Mouse (Mus musculus) testis, postnatal 10 days (tissue): Measurements from ENCODE around the gene BB287469.
"Not testable (repeated sequence)": the region's sequence is repeated elsewhere in the genome, so short reads cannot be mapped to it uniquely, and the experiment has no call there.

Experiments used
- DNase-seq: peaks from one replicate; pipeline ENCODE4 v3.0.0; 2021; ENCODE audit warnings: low spot score

BB287469 gene

DNA sequence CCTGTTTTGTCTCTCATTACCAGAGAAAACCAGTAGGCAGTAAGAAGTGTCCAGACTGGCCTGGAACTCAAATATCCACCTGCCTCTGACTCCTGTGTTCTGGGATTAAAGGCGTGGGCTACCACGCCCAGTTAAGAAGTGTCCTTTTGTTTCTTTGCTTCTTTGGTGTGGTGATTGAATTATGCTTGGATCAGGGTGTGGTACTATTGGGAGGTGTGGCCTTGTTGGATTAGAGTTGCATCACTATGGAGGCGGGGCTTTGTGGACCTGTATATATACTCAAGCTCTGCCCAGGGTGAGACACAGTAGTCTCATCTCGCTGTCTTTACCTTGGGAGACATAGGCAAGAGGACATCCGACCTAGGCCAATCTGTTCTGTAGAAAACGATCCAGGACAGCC, at the start of gene BB287469:
BB287469 (plus strand) TSS at position 301 of the 400 bp plus-strand sequence.
- not testable (repeated sequence) for DNase-seq

DNA sequence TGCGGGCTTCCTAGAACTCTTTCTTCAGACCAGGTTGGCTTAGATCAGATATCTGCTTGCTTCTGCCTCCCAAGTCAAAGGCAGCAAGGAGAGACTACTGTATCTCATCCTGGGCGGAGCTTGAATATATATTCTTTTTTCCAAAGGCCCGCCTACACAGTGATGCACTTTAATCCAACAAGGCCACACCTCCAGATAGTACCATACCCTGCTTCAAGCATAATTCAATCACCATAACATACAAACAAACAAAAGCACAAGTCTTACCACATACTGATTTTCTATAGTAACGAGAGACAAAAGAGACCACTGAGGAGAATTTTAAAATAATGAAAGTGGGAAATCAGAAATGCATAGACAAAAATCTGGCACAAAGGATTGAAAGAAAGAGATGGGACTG, 40.7 kb upstream of the BB287469 start, which contains the start of gene Gm21319:
Gm21319 (minus strand) TSS at position 101 of the 400 bp plus-strand sequence.
- not testable (repeated sequence) for DNase-seq

DNA sequence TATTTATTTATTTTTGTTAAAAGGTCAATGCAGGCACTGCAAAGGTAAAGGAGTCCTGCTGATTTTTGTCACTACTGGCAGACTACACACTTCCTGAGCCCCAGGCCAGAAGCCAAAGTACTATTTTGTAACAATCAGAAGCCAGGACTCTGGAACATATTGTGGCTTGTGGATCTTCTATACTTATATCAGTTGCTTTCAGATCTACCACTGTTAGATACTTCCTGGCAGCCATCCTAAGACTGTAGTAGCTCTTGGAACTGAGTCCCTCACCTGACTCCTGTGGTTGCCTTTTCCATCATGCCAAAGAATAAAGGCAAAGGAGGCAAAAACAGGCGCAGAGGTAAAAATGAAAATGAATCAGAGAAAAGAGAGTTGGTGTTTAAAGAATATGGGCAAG, 21.2 kb upstream of the BB287469 start, which contains the start of gene Gm21936:
Gm21936 (plus strand) TSS at position 301 of the 400 bp plus-strand sequence.
- not testable (repeated sequence) for DNase-seq

DNA sequence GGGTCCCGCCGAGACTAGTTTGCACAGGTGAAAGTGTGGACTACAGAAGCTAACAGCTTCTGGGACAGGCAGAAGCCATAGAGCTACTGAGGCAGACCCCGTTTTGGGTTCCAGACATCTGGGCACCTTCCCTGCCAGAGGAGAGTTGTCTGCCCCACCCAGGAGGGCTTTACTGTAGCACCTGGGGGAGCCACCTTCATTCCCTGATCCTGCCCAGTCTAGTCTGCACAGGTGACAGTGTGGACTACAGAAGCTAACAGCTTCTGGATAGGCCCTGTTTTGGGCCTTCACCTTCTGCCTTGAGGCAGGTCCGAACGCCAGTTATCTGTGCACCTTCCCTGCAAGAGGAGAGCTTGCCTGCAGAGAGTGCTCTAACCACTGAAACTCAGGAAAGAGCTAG, 18.4 kb upstream of the BB287469 start:
- not testable (repeated sequence) for DNase-seq

DNA sequence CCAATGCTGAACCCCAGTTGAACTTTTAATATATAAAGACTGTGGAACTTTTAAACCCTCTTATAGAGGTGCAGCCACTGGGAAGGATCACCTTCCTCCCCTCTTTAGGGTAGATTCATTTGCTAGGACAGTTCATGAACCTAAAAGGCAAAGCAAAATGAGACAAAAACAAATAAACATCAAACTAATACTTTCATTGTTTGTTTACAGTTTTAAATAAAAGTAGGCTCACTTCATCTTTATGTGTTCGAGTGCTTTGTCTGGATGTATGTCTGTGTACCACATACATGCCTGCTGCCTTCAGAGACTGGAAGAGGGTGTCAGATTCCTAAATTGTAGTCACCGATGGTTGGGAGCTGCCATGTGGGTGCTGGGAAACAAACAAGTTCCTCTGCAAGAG, 25.9 kb downstream of the BB287469 start, which contains the start of gene Gm2001:
Gm2001 (minus strand) TSS at position 101 of the 400 bp plus-strand sequence.
- not testable (repeated sequence) for DNase-seq

DNA sequence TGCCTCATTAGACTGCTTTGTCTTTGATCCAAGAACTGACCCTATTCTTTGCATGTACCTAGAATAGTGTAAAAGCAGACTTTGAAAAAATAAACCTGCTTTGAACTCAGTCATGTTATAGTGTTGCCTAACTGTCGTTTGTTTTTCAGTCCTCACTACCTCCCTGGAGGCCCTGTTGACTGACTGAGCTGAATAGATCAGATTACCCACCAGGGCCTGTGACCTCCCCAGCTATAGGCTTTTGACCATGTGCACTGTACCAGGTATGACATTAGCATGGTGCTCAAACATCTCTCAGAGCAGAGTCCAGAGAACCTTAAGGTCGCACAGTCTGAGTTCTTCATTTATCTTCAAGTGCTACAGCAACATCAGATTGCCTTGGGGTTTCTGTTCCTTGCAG, 34.3 kb downstream of the BB287469 start:
- not testable (repeated sequence) for DNase-seq

DNA sequence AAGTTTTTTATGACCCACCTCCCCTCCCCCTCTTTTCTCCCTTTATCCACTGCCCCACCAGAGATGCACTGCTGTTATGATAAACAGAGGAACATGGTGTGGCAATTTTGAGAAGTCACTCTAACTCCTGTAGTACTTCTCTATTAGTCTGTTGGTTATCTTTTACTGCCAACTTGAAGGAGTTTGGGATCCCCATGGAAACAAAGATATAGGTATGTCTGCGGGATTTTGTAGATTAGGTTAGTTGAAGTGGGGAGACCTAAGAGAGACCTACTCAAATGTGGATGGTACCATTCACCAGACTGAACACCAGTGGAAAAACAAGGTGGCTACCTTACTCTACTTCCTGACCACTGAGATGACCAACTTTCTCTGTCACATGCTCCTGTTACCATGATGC, 39.7 kb downstream of the BB287469 start:
- DNase-seq, result not testable (repeated sequence)

DNA sequence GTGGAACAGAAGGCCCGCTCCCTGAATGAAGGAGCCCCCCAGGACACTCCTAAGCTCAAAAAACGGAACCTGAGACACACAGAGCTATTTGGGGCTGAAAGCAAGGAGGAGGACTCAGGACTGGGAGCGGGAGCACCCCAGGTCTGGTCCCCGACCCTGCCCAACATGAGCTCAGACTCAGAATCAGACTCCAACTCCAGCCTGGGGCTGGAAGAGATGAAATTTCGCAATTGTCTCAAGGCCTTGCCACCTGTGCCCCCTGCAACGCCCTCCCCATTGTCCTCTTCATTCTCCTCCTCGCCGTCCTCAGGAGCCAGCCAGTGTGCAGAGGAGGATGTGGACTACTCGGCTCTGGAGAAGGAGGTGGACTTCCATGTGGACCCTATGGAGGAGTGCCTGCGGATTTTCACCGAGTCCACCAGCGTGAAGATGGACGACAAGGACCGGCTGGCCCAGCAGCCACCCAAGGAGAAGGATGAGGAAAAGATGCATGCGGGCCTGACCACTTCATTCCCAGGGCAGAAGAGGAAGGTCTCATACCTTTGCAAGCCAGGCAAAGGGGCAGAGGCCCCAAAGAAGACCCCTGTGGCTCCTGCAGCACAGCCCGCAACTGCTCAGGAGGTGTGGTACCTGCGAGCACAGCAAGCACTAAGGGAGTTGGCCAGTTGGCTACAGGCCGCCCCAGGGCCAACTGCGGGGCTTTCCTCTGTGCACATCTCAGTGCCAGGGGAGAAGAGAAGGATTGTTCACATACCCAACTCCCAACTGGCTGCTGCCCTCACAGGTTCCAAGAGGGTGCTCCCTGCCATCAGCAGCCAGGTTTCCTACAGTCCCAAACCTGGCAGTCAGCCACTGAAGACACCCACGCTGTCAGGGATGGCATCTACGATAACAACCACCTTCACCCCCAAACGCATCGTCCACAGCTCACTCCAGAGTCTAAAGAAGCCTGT, 45.6 kb downstream of the BB287469 start:
- peak; percentile 53 for DNase-seq

DNA sequence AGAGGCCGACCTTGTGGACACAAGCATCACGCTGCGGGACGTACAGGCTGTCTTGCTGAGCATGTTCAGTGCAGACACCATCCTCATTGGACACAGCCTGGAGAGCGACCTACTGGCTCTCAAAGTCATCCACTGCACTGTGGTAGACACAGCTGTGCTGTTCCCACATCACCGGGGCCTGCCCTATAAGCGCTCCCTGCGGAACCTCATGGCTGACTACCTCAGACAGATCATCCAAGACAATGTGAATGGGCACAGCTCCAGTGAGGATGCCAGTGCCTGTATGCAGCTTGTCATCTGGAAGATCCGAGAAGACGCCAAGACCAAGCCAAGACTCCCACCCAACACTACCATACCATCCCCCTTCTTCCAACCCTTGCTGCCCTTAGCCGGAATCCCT, 47.3 kb downstream of the BB287469 start:
- DNase-seq, result peak; percentile 40

DNA sequence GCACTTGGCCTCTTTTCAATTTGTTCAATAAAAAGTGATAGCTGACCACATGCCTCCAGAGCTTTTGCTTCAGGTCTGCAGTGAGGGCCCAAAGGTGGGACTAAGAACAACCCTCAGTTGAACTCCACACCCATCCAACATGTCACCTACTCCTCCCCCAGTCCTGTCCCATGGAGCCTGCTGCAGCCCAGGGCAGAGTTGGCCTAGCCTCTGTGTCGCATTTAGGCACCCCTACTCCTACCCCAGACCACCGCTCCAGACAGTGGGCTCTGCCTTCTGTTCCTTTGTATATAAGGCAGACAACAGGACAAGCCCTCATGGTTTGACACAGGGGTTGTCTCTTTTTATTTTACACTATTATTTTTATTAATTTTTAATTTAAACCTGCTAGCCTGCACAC, 47.7 kb downstream of the BB287469 start:
- not testable (repeated sequence) for DNase-seq
